Mouse (Mus musculus): ENCODE results near the gene Pcnx2.

The Pcnx2 gene

GRCm38 (mm10) chr8:125822065-125822464 lies 76.1 kb downstream of the Pcnx2 start:
- DNase-seq (ENCODE audit: low spot score in 2 of 2): no peak

GRCm38 (mm10) chr8:125819797-125820196 lies 78.3 kb downstream of the Pcnx2 start:
- peak; percentile 35 to 80 for DNase-seq (ENCODE audit: low spot score in 2 of 2)

GRCm38 (mm10) chr8:125818796-125819195 lies 79.3 kb downstream of the Pcnx2 start:
- no peak for DNase-seq (ENCODE audit: low spot score in 2 of 2)

- no peak for DNase-seq (ENCODE audit: low spot score in 2 of 2)
Observed at GRCm38 (mm10) chr8:125816742-125817141, 81.4 kb downstream of the Pcnx2 start.

GRCm38 (mm10) chr8:125808826-125809225 lies 89.3 kb downstream of the Pcnx2 start:
- peak; percentile 71 to 80 for DNase-seq (ENCODE audit: low spot score in 2 of 2)

GRCm38 (mm10) chr8:125807905-125808310 lies 90.2 kb downstream of the Pcnx2 start:
- no peak for DNase-seq (ENCODE audit: low spot score in 2 of 2)

GRCm38 (mm10) chr8:125806459-125806858 lies 91.7 kb downstream of the Pcnx2 start:
- peak in 1 of 2 experiments; percentile 33 for DNase-seq (ENCODE audit: low spot score in 2 of 2)

- DNase-seq (ENCODE audit: low spot score in 2 of 2): no peak
Observed at GRCm38 (mm10) chr8:125796970-125797369, 101.1 kb downstream of the Pcnx2 start.

GRCm38 (mm10) chr8:125795341-125795740 lies 102.8 kb downstream of the Pcnx2 start:
- DNase-seq (ENCODE audit: low spot score in 2 of 2): no peak

GRCm38 (mm10) chr8:125792816-125793455 lies 105.2 kb downstream of the Pcnx2 start:
- DNase-seq (ENCODE audit: low spot score in 2 of 2): no peak

- no peak for DNase-seq (ENCODE audit: low spot score in 2 of 2)
Observed at GRCm38 (mm10) chr8:125786886-125787285, 111.2 kb downstream of the Pcnx2 start.

- DNase-seq (ENCODE audit: low spot score in 2 of 2): no peak
Observed at GRCm38 (mm10) chr8:125782161-125782560, 116.0 kb downstream of the Pcnx2 start.

GRCm38 (mm10) chr8:125779656-125780055 lies 118.5 kb downstream of the Pcnx2 start:
- DNase-seq (ENCODE audit: low spot score in 2 of 2): no peak

GRCm38 (mm10) chr8:125778919-125779318 lies 119.2 kb downstream of the Pcnx2 start:
- DNase-seq (ENCODE audit: low spot score in 2 of 2): no peak

GRCm38 (mm10) chr8:125777478-125778164 lies 120.5 kb downstream of the Pcnx2 start:
- DNase-seq (ENCODE audit: low spot score in 2 of 2): no peak

- no peak for DNase-seq (ENCODE audit: low spot score in 2 of 2)
Observed at GRCm38 (mm10) chr8:125776800-125777199, 121.3 kb downstream of the Pcnx2 start.

GRCm38 (mm10) chr8:125776314-125776713 lies 121.8 kb downstream of the Pcnx2 start:
- DNase-seq (ENCODE audit: low spot score in 2 of 2): no peak

- DNase-seq (ENCODE audit: low spot score in 2 of 2): no peak
Observed at GRCm38 (mm10) chr8:125775031-125775430, 123.1 kb downstream of the Pcnx2 start.

- no peak for DNase-seq (ENCODE audit: low spot score in 2 of 2)
Observed at GRCm38 (mm10) chr8:125773281-125773803, 124.8 kb downstream of the Pcnx2 start.

GRCm38 (mm10) chr8:125772300-125772699 lies 125.8 kb downstream of the Pcnx2 start:
- no peak for DNase-seq (ENCODE audit: low spot score in 2 of 2)

GRCm38 (mm10) chr8:125768079-125768478 lies 130.0 kb downstream of the Pcnx2 start:
- DNase-seq (ENCODE audit: low spot score in 2 of 2): no peak

GRCm38 (mm10) chr8:125763066-125763786 lies 134.9 kb downstream of the Pcnx2 start:
- no peak for DNase-seq (ENCODE audit: low spot score in 2 of 2)
